Mouse (Mus musculus) stomach, embryonic 16.5 days (tissue): ENCODE results near the gene Nemp2. TPM values are rescaled to one million over a fixed set of nuclear protein-coding genes. Genes with fewer than 3 reads are reported as not detected.

Experiments used
- ATAC-seq: fragments of 200-750 bp; cut with Nextera tagmentation; 2 replicates; pipeline ENCODE4 v1.8.0; 2017; ENCODE audit warnings: moderate number of reproducible peaks, moderate TSS enrichment; ENCODE audit not compliant: insufficient read depth, low FRiP score
- H3K27ac ChIP-seq: fragments of 300-500 bp; sonication (generic); 2 replicates; pipeline ENCODE4 v1.5.1; 2014; ENCODE audit warnings: low read length
- H3K27me3 ChIP-seq: fragments of 300-500 bp; sonication (generic); 2 replicates; pipeline ENCODE4 v1.6.1; 2014; ENCODE audit warnings: low read length, control low read depth, mixed read lengths; ENCODE audit not compliant: control insufficient read depth, insufficient read depth
- H3K36me3 ChIP-seq: fragments of 300-500 bp; sonication (generic); 2 replicates; pipeline ENCODE4 v1.6.1; 2014; ENCODE audit warnings: low read length; ENCODE audit not compliant: control insufficient read depth, insufficient read depth
- H3K4me1 ChIP-seq: fragments of 300-500 bp; sonication (generic); 2 replicates; pipeline ENCODE4 v1.6.1; 2014; ENCODE audit warnings: low read length, control low read depth, mixed read lengths; ENCODE audit not compliant: control insufficient read depth, insufficient read depth
- H3K4me2 ChIP-seq: fragments of 300-500 bp; sonication (generic); 2 replicates; pipeline ENCODE4 v1.6.1; 2014; ENCODE audit warnings: low read depth, low read length, mixed read lengths
- H3K4me3 ChIP-seq: fragments of 300-500 bp; sonication (generic); replicated peaks from 2 replicates; pipeline ENCODE4 v1.5.1; 2014; ENCODE audit warnings: mild to moderate bottlenecking, low read length
- H3K9ac ChIP-seq: fragments of 300-500 bp; sonication (generic); 2 replicates; pipeline ENCODE4 v1.6.1; 2014; ENCODE audit warnings: low read length
- H3K9me3 ChIP-seq: fragments of 300-500 bp; sonication (generic); replicated peaks from 2 replicates; pipeline ENCODE4 v1.6.1; 2016; ENCODE audit warnings: low read length, control low read depth; ENCODE audit not compliant: control insufficient read depth
- WGBS: fragments of 180-500 bp; shearing (Covaris S2); extraction: QIAGEN DNeasy Blood & Tissue Kit; methylation state at CpG from one replicate; pipeline ENCODE4 v1.1.7; 2014; 5-methylcytosine and 5-hydroxymethylcytosine counted together
- polyA plus RNA-seq: library from polyadenylated mRNA; unstranded; fragments of >200 nt; fragmentation: Nextera tagmentation; extraction: Ambion mirVana; gene quantifications from 2 replicates; pipeline ENCODE4 v1.2.1, GENCODE M21; 2015

The Nemp2 gene
- polyA plus RNA-seq, 1 experiment from 2014 or later: 9.1 TPM

DNA sequence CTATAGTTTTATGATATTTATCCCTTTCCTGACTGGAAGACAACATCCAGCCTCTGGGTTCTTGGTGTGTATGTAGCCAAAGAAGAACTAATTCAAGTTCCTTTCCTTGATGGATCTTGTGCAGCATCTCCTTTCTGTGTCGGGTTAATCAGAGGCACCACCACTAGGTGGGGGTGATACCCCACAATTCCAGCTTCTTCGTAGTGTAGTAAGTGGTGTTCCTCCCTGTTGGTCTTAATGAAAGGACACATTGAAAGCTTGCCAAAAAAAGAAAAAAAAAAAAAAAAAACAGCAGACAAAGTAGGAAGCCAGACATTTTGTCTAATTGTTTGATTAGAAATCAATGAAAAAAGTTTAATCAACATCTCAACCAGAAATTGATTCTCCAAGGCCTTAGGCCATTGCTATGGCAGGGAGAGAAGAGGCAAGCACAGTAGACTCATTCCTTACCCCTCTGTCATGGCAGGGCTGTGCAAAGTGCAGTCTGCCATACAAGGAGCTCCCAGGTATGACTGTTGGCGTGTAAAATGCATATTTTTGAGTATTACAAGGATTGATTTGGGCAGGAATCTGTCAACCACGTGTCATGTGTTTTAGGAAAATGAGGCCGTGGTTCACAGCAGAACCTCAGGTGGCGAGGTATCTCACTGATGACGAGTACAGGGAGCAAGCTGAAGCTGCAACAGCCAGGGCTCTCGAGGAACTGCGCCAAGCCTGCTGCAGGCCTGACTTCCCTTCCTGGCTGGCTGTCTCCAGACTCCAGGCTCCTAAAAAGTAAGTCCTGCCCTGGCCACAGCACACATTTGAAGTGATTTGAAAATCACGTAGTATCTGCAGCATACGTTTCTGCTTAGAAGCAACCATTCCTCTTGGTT is 17.9 kb downstream of the Nemp2 start:
- ATAC-seq: no peak; the same call in 1 of the 2 replicates
- Histone ChIP-seq H3K4me1 (no peaks in the 10 kb centered on the region), H3K27ac (no peak overlapping the region), H3K27me3 (no peaks in the 10 kb centered on the region), H3K36me3 (peaks cover 9% of the 10 kb centered on the region; the same call in 1 of the 2 replicates), H3K9ac (no peak overlapping the region), H3K9me3 (no peaks in the 10 kb centered on the region), H3K4me3 (no peak overlapping the region), H3K4me2 (no peak overlapping the region)
- 79% methylated on average over 11 of the region's 11 CpGs for WGBS

DNA sequence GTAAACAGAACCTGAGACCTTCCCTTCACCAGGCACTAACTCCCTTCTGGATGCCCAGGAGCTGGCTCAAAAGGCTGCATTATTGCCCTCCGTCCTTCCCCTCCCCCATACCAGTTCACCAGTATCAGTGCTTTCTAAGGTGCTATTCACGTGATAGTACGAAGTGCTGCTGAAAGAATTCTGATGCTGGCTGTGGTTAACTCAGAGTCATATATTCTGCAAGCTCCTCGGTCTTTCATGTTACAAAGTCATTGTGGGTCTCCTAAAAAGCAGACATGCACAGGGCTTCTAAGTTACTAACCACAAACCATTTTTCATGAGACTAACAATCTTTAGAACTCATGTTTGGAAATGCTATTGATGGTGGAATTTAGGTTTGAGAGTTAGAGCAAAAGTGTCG is 19.6 kb downstream of the Nemp2 start:
- WGBS: 85% methylated on average over 5 of the region's 5 CpGs
- no peak overlapping the region for H3K27ac ChIP-seq

DNA sequence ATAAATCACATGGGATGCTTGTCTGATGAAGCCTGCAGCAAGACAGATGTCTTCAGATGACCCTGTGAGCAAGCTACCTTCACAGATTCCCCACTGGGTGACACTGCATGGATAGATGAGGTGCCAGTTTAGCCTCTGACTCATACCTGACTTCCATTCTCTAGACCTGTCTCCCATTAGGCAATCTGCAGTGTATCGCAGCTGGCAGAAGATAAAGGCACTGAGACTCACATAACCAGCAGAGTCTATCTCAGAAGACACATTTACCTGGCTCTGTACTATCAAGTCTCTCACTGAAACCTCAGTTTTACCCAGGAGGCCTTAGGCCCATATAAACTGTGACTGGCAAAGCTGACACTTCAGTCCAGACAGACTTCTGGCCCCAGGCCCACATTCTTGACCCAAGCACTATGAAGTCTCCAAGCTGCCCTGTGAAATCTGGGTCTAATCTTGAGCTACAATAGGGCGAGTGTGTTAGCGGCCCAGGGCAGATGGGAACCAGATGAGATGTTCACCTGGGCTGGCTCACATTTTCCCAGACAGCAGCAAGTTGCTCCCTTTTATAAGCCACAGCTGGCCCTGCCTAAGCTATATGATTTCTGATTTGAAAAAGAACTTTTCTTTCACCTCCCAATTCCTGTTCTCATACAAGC is 22.2 kb downstream of the Nemp2 start:
- H3K36me3 ChIP-seq: 0 out of 2 replicates have a peak, but pooled peaks cover 3% of the 10 kb centered on the region
- peak; percentile 47; the same call in 1 of the 2 replicates for ATAC-seq
- H3K9ac ChIP-seq: no peak overlapping the region
- H3K27me3 ChIP-seq: no peaks in the 10 kb centered on the region
- WGBS: 68% methylated on average over 3 of the region's 3 CpGs
- no peak overlapping the region for H3K4me3 ChIP-seq
- no peak overlapping the region for H3K4me2 ChIP-seq
- no peak overlapping the region for H3K27ac ChIP-seq
- H3K4me1 ChIP-seq: no peaks in the 10 kb centered on the region
- H3K9me3 ChIP-seq: no peaks in the 10 kb centered on the region

More for the DNA sequence above, 19.6 kb downstream of the Nemp2 start:
- ATAC-seq: no peak
- Histone ChIP-seq H3K27me3 (no peaks in the 10 kb centered on the region), H3K9me3 (no peaks in the 10 kb centered on the region), H3K36me3 (peaks cover 9% of the 10 kb centered on the region; the same call in 1 of the 2 replicates), H3K4me3 (no peak overlapping the region), H3K4me1 (no peaks in the 10 kb centered on the region), H3K4me2 (no peak overlapping the region), H3K9ac (no peak overlapping the region)

DNA sequence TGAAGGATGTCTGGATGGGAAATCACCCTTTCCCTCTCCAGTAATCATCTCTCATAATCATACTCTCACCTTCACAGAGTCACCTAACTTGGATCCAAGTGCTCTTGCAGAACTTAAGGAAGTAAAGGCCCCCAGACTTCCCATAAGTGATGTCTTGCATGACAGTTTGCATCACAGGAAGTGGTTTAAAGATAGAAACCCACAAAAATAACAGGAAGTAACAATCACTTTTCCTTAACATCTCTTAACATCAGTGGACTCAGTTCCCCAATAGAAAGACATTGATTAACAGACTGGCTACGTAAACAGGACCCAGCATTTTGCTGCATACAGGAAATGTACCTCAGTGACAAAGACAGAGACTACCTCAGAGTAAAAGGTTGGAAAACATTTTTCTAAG is 22.9 kb downstream of the Nemp2 start:
- Histone ChIP-seq H3K4me2 (no peak overlapping the region), H3K4me3 (no peak overlapping the region), H3K9me3 (no peaks in the 10 kb centered on the region), H3K27me3 (no peaks in the 10 kb centered on the region), H3K9ac (no peak overlapping the region), H3K27ac (no peak overlapping the region), H3K36me3 (0 out of 2 replicates have a peak, but pooled peaks cover 3% of the 10 kb centered on the region), H3K4me1 (no peaks in the 10 kb centered on the region)
- 76% methylated on average over 1 of the region's 1 CpGs for WGBS
- no peak for ATAC-seq

DNA sequence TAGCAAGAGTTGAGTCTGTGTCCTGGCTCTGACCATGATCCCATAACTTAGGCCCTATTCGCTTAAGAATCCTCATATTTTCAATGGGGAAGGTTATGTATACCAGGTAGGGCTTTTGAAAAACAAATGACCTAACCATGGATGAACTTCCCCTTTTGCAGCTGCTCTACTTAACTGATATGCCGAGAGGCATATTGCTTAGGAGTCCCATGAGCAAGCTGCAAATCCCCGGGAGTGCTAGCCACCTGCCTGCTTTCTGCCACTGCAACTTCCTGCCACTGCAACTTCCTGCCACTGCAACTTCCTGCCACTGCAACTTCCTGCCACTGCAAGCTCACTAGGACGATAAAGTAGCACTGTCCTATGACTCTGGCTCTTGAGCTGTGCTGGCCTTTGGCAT is 24.6 kb downstream of the Nemp2 start:
- H3K9me3 ChIP-seq: no peaks in the 10 kb centered on the region
- H3K27ac ChIP-seq: no peak overlapping the region
- H3K4me3 ChIP-seq: no peak overlapping the region
- H3K27me3 ChIP-seq: no peaks in the 10 kb centered on the region
- no peak for ATAC-seq
- no peaks in the 10 kb centered on the region for H3K4me1 ChIP-seq
- 73% methylated on average over 4 of the region's 4 CpGs for WGBS
- H3K36me3 ChIP-seq: no peaks in the 10 kb centered on the region
- no peak overlapping the region for H3K9ac ChIP-seq
- no peak overlapping the region for H3K4me2 ChIP-seq

DNA sequence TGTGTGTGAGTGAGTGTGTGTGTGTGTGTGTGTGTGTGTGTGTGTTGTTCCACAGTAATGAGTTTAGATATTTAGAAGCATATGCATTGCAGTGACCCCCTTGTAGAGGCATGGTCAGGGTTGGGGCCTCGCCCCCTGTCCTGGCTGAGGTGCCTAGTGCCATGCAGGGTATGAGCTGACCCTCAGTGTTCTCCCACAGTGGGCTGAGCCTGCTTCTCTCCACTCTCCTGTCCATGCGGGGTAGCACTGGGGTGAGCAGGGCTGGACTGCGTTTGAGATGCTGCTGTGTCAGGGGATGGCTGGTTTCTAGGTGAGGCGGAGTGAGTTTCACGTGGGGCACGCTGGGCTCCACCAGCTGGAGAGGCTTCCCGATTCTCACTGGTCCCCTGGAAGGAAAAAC is 27.7 kb downstream of the Nemp2 start:
- 83% methylated on average over 7 of the region's 7 CpGs for WGBS
- Histone ChIP-seq H3K27ac (no peak overlapping the region), H3K4me3 (no peak overlapping the region), H3K9me3 (no peaks in the 10 kb centered on the region), H3K4me1 (no peaks in the 10 kb centered on the region), H3K27me3 (no peaks in the 10 kb centered on the region), H3K4me2 (no peak overlapping the region), H3K36me3 (no peaks in the 10 kb centered on the region), H3K9ac (no peak overlapping the region)
- ATAC-seq: no peak

DNA sequence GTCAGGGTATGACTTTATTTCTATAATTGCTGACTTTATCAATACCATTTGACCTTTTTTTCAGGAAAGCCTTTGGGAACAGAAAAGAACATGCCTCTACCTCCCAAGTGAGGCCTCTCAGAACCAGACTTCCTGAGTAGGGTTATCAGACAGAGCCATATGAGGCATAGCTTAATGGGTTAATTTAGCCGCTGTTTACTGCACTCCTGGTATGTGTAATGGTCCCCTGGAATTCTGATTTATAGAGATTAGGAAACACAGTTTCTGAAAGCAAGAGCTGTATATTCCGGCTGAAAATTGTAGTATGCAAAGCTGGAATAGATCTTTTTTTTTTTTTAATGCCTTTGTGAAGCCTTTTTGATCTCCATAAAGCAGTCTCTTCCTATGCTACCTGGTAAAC is 29.8 kb downstream of the Nemp2 start:
- H3K4me3 ChIP-seq: no peak overlapping the region
- no peak for ATAC-seq

DNA sequence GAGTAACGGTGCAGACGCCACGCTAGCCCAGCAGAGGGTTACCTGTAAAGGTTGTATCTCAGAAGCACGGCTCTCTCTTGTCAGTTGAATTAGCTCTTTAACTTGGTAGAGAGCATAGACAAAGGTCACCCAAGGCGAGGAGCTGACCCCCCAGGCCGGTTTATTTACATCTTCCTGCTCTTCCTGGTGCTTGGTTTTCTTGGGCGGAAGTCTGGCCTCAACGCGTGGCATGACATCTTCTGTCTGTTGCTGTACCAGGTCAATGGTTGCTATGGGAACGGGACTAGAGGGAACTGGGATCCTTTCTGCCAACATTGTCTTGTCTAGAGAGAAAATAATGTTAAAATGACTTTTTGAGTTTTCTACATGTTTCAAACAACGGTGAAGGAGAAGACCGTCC is 30.3 kb downstream of the Nemp2 start:
- Histone ChIP-seq H3K9ac (no peak overlapping the region), H3K9me3 (no peaks in the 10 kb centered on the region), H3K4me3 (no peak overlapping the region), H3K4me1 (no peaks in the 10 kb centered on the region), H3K27me3 (no peaks in the 10 kb centered on the region), H3K4me2 (no peak overlapping the region), H3K36me3 (no peaks in the 10 kb centered on the region), H3K27ac (no peak overlapping the region)
- ATAC-seq: no peak
- WGBS: 72% methylated on average over 12 of the region's 12 CpGs

More for the DNA sequence above, 29.8 kb downstream of the Nemp2 start:
- Histone ChIP-seq H3K9ac (no peak overlapping the region), H3K36me3 (no peaks in the 10 kb centered on the region), H3K4me1 (no peaks in the 10 kb centered on the region), H3K27me3 (no peaks in the 10 kb centered on the region), H3K9me3 (no peaks in the 10 kb centered on the region), H3K4me2 (no peak overlapping the region), H3K27ac (no peak overlapping the region)
- 45% methylated on average over 2 of the region's 2 CpGs for WGBS

DNA sequence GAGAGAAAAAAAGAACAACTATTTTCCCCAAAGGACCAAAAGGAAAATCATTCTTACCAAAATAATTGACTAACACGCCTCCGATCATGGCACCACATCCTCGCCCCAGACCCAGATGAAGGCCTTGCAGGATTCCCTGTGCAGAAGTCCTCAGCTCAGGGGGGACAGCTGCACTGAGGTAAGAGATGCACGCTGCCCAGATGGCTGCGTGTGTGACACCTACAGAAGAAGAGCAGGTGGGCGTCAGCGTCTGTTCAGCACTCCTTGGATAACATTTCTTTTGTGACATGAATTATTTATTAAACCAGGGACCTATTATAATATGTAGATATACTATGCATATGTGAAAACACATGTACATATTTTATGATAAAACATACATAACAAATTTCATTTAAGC is 32.7 kb downstream of the Nemp2 start:
- no peaks in the 10 kb centered on the region for H3K9me3 ChIP-seq
- H3K9ac ChIP-seq: no peak overlapping the region
- no peak overlapping the region for H3K4me3 ChIP-seq
- H3K4me1 ChIP-seq: no peaks in the 10 kb centered on the region
- 92% methylated on average over 7 of the region's 7 CpGs for WGBS
- H3K4me2 ChIP-seq: no peak overlapping the region
- no peaks in the 10 kb centered on the region for H3K36me3 ChIP-seq
- H3K27ac ChIP-seq: no peak overlapping the region
- H3K27me3 ChIP-seq: no peaks in the 10 kb centered on the region
- no peak for ATAC-seq
